Mouse (Mus musculus) kidney, postnatal 36 days (tissue): ENCODE measurements around the gene Txndc11.

Experiments
- DNase-seq, 2 experiments: peaks; one replicate each; pipeline ENCODE4 v3.0.0; 2021 to 2022; ENCODE audit warnings: mixed read lengths in 2 of 2

The Txndc11 gene

DNA sequence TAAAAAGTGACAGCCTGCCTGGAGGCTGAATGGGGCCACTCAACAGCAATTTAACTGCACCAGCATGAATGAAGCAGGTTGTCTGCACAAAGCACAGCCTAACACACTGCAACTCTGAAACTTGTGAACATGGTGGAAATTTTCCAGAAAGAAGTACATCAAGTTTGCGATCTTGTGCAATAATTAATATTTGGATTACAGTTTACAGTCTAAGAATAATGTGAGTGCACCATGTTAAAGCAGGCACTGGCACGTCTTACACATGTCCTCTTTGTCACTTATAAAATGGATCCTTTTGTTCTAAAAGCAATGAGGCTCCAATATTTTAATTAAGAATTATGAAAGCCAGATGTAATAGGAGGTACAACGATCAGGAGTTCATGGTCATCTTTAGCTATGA is 37.1 kb downstream of the Txndc11 start:
- DNase-seq = no peak

DNA sequence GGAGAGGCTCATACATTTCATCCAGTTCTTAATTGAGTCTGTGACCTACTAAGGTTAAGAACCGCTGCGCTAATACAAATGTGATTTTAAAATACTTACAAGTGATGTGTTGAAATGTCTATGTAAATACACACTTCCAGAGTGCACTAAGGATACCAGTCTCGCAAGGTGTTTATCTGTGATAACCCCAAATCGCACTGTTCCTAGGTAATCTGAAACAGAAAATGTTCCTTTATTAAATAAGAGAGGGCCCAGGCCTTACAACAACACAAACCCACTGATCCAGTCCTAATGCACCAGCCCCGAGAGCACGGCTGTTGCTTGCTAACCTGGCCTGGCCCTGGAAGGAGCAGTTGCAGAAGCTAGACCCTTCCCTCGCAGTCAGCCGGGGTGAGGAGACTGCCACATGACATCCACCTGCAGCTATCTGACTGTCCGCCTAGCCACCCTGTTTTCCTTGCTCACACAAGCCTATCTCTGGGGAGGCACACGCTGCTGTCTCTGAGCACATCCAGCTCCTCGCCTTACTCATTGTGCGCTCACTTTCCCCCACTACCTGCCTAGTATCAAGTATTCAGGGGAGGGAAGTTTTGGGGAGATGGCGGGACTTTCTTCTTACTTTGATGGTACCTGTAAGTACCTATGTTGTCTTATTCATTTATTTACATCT is 40.6 kb downstream of the Txndc11 start:
- no peak for DNase-seq

DNA sequence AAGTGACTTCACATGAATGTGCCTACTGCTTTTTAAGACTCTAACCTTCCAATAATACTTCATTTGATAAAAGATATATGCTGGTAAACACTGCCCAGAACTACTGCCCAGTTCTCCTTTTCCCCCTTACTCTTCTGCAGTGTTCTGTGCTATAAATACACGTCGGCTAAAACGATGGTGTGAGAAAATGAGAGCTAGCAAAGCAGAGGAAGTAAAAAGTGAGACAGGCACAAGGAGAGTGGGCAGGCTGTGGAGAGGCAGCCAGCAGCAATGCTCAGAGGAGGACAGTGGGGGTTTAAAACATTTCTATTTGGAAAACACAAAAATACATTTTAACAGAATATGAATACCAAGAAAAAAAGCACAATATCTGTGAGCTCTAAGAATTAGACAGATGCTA is 41.9 kb downstream of the Txndc11 start:
- no peak for DNase-seq

DNA sequence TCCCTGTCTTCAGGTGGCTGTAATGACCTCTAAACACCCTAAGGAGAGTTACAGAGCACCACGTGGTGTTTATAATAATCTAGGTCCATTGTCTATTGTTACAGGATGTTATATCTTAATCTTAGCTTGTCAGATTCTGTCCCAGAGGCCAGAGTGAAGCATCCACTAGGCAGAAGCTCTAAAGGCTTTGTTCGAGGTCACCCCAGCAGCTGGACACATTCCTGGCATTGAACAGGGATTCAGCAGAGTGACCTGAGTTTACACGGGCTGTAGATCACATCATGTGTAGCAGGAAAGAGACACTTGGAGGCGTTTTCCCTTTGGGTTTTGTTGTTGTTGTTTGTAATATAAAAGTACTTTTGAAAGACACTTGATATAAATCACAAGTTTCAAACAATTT is 42.4 kb downstream of the Txndc11 start:
- peak; percentile 48 to 58 for DNase-seq

DNA sequence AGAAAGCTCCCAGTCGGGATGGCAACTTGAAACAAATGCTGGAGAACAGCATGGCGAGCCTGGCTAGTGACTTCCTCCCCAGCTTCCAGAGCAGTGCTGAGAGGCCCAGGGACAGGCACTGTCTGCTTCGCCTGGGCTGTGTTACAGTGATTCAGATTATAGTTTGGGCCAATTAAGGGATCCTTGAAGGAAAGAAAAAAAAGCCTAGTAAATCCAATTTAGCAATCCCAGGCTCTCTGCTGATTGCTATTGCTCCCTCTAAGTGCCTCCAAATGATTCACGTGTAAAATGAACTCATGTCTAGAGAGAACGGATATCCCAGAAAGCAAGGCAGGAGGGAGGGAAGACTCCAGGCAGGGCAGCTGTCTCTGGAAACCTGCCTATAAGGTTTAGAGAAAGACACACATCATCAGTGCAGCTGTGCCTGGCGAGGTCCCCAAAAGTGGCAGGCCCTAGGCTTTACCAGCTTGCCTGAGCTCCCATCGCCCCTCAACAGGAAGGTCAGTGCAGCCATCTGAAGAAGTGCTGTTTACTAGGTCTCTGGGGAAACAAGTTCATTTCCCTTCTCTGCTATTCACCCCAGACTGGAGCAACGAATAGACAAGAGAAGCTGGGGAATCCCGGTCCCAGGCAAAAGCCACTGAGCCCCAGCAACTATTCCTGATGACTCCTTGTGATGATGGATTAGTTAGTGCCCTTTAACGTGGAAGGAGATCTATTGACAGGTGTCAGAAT is 43.4 kb downstream of the Txndc11 start:
- no peak for DNase-seq

DNA sequence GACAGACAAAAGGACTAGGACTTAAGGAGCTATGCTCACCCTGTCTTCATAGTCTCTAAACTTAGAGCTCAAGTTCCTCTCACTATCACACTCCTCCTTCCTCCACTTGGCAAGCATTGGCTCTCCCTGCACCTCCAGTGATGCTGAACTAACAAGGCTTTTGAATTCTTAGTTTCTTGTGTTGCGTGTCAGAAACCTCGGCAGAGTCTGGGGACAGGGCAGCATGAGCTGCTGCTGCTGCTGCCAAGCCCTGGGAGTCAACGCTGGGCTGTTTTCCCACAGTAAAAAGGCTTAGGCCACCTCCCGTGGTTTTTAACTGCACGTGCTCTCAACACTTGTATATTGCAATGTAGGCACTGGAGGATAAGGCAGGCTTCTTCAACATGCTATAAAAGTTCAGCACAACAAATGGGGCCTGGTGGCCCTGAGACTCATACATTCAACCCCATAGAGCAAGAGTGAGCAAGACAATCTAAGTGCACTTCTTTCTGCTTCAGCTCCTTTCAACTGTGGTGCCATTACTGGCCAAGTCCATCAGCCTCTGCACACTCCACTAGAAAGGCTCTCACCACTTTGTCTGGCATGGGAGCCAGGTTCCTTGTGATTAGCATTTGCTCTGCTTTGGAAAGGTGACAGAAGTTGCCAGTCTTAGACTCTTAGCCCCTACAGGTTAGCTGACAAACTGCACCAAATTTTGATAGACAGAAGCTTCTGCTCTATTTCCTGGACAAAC is 47.4 kb downstream of the Txndc11 start:
- peak; percentile 36 to 43 for DNase-seq

DNA sequence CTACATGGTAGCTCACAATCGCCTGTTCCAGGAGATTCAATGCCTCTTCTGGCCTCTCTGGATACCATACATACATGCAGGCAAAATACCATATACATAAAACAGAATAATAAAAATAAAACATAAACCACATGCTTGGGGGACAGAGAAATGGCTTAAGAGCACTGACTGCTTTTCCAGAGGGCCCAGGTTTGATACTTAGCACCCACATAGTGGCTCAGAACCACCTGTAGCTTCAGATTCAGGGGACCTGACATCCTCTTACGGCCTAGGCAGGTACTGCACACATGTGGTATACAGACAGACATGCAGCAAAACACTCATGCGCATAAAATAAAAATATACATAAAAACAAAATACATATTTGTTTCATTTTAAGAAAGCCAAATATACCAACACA is 48.2 kb downstream of the Txndc11 start:
- DNase-seq = no peak

DNA sequence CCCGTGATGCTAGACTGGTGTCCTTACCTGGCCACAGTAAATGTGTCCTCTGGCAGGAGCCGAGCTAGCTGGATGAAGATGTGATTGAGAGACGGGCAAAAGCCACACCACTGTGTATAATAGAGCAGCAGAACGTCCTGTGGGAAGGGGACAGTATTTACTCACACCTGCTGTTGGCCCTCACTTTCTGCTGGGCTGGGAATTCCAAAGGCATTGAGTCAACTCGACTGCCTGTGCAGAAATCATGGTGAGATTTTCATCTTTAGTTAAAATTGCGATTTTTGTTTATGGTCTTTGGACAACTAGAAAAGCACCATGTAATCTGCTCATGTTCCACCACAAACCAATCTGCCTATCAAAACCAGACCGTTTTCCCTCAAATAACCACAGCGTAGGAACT is 50.3 kb downstream of the Txndc11 start:
- no peak for DNase-seq

DNA sequence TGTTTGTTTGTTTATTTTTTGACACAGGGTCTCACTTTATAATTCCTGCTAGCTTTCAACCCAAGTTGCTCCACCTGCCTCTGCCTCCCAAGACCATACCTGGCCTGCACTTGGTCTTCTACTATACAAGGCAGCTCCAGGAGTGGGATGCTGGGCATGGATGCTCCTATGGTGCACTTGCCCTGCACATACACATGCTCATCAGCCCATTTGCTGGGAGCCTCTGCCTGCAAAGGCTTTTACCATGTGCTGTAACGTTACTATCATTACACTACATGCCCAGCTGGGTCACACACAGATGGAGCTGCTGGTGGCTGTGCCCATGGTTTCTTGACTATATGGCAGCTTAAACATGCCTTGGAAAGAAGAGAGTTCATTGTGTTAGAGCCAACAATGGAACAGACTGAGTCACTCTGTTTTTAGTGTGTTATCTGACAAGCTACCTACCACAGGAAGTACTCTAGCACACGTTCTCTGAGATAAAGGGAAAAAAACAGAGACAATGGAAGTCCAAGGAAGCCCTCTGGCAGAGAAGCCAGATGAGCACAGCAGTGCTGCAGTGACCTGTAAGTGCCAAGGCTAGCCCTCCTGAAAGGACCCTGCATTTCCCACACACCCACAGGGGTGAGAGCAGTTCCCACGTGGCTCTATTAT is 56.1 kb downstream of the Txndc11 start:
- DNase-seq = no peak

DNA sequence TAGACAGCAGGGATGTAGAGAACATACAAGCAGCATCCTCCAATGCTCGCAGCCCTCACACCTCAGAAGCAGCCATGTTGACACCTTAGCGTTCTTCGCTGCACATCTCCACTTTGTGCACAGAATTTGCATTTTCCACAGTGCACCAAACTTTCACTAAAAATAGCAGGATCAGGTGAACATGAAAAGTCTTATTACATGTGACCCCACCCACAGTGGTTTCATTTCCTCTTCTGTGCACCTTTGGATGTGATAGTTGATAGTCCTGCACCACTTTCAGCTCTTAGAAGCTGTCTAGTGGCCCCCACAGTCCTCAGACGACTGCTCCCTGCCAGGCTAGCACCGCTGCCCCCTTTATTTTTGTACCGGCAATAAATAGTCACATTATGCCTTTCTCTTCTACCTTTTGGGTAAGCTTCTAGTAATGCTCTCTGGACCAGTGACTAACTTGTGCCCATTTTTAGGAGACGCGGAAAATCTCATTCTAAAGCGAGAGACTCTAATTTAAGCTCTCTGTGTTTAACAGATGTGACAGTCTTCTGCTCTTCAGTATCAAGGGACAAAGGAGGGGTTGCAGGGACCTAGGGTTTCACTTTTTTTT is 56.7 kb downstream of the Txndc11 start:
- no peak for DNase-seq

DNA sequence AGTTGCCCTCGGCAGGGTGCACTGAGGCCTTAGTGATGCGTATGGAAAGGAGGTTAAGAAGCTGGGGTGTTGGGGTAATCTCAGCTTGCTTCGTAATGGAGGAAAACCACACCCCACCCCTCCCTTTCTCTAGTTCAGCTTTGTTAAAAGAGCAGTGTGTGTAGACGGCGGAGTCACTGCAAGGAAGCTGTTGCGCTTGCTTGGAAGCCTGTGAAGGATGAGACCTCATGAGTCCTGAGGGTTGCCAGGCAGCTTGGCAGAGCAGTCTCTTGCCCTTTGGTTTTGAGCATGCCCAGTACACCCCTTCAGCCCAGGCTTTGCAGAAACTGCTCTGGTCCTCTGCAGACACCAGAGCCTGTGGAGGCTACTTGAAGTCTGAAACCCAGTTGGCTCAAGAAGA is 61.4 kb downstream of the Txndc11 start:
- DNase-seq = peak; percentile 35 to 53

DNA sequence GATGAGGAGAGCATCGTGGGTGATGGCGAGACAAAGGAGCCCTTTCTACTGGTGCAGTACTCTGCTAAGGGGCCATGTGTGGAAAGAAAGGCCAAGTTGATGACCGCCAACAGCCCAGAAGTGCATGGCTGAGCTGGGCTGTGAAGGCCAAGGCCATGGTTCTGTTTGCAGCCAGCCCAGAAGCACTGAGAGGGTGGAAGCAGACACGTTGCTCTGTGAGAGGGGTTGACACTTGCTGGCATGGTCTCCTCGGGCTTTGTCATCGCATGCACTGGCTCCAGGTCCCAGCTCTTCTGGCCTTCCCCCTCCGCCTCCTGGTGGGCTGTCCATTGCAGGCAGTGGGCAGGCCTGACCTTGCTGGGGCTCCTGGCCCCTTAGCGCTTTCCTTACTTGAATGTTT is 62.0 kb downstream of the Txndc11 start:
- DNase-seq = no peak

DNA sequence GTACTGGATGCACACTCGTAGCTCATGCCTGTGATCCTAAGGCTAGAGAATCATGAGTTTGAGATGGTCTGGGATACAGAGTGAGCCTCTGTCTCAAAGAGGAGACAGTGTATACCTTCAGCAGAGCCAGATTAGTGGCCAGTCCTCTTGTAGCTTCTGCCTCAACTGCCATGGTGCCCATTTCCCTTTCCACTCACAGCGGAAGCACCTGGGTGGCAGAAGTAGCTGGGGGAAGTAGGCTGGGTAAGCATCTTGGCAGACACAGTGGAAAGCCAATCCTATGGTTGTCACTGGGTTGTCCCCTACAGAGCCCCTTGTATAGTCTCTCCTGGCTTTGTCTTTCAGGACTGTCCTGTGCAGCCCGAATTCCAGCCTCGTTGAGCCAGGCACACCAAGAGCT is 62.6 kb downstream of the Txndc11 start:
- no peak for DNase-seq

DNA sequence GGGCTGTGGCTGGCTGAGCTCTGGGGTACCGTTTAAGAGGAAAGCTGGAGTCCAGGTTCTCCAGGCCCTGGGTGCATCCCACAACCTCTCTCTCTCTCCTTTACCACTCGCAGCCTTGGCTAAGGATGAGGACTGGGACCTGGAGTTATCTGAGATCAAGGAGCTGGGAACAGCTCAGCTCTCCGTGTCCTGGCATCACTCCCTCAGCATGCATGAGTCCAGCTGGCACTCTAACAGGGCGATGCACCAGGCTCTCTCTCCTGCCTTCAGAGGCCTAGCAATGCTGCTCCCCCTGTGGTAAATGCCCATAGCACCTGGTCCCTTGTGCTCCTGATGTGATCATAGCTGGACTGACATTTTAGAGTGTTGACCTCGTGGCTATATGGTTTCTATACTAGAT is 63.3 kb downstream of the Txndc11 start:
- DNase-seq = peak; percentile 35 to 63

DNA sequence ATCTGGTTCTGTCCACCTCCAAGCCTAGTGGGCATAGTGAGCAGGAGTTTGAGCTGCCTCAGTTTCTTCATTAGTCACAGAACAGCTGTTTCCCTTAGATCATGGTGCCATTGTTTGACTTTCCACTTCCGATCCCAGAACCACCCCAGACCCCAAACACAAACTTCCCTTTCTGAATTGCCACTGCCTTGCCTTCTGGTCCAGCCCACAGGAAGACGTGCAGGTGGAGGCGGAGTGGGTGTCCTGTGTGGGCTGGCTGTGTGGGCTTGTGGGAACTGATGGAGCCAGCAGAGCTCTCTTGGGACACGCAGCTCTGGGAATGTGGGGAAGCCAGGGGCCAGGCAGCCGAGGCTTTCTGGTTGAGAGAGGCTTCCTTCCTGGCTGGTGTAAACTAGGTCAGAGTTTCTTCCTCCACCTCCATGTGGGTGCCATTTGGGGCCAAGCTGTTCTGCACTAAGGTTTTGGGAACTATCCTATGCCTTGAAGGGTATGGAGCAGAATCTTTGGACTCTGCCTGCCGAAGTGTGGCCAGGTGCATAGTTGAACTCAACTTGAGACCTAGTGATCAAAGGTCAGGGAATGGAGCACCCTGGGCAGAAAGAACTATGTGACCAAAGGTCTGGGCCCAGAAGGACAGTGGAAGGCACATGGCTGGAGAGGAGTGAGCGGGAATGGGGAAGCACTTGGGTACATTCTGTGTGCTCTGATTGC is 64.6 kb downstream of the Txndc11 start:
- DNase-seq = peak; percentile 72 to 88

DNA sequence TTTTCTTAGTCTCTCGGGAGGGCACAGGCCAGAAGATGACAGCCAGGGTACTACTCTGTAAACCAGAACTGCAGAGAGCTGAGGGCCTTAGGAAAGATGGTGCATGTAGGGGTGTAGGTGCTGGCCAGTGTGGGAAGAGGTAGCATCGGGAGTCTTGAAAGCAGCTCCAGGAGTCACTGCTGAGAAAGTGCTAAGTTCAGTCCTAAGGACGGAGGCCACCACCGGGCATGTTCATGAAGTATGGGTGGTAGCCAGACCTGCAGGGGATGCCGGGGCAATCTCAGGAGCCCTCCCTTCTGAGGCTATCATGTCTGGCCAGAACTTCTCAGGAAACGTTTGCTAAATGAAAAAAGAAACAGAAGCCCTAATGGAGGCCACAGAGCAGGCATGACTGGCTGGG is 65.2 kb downstream of the Txndc11 start:
- peak; percentile 19 to 49 for DNase-seq

DNA sequence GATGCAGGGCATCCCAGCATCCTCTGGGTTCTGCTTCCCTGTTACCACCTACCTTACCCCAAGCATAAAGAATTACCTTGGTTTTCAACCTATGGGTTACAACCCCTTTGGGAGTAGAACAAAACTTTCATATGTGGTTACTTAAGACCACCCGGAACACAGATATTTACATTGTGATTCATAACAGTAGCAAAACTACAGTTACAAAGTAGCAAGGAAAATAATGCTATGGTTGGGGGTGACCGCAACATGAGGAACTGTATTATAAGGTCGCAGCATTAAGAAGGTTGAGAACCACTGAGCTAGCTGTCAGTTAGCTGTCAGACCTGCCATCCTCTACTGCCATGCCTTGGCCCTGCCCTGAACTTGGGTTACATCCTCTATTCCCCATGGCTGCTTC is 65.8 kb downstream of the Txndc11 start:
- no peak for DNase-seq

DNA sequence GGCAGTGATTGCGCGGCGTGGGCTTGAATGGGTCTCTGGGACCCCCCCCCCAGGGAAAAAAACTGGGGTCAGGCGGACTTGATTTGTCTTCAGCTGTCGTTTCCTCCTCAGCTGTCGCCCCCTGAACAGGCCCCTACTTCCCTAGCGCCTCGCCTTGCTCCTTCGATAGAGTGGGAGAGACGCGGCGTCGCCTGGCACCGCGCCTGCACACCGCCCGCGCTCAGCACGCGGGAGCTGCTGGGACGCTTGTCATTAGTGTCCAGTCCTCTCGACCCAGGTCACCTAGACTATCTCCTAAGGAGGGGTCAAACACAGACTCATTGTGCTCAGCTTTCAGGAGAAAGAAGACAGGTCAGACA is 67.6 kb downstream of the Txndc11 start:
- DNase-seq = peak; percentile 29 to 73

DNA sequence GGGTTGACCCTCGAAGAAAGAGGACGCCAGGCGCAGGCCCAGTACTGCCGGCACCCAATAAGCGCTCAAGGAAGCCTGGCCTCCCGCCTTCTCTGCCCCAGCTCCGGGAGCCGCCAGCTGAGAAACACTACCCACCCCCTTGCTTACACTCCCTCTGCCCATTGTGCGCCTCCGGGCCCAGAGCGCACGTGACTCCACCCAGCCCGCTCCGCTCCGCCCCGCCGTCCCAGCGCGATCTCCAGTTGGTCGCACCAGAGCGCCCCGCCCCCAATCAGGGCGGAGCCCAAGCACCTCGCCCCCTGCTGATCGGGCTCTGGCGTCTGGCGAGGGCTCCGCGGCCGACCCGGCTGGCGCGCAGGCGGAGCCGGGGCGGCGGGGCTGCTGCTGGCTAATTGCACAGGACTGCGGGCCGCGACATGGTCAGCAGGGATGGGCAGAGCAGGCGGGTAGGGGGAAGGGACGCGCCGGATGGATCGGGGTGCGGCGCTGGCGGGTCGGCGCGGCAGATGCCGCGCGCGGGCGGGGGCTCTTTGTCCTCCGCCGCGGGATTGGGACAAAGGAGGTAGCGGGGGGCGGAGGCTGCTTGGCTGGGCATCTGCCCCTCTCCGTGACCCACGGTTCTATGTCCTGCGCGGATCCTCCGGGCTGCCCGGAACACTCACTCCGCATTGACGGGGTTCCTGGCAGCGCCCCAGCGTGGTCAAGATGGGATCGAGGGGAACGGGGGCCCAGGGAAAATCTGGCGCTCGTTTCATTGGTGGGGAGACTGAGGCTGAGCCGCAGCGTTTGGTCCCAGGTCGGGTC is 68.2 kb downstream of the Txndc11 start, which contains the start of gene Litaf:
Gene Litaf, minus strand, starts transcription at position 129 of the 804 bp plus-strand sequence.
- DNase-seq = peak; percentile 99

DNA sequence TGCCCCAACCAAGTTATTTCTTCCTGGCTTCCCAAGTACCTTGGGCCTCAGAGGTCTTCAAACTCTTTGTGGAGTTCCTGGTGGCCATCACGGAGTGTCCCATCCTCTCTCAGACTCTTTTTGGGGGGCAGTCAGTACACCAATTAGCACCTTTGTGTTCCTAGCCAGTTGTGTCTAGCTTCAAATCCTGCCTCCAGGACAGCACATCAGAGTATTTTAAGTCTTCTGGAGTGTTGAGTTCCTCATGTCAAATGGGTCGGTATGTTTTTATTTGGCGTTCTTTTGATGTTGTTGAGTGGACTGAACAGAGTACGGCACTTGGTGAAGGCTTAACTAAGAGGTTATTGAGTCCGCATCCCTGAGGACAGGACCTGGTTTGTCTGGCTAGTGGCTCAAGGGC is 69.0 kb downstream of the Txndc11 start:
- DNase-seq = no peak

DNA sequence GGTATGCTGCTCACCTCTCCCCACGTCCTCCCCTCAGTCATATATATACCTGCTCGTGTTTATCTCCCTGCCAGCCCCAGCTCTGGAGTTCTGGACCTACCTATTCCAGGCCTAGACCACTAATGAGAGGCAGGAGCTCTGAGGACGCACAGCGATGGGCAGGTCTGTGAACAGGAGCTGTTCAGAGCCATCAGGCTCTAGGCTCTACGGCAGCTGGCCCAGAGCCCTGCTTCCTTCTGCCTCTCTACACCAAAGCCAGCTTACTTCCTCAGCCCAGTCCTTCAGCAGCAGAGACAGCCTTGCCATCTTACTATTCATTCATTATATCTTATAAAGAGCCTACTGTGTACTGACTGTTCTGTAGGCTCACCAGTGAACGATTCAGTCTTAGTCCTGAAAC is 69.7 kb downstream of the Txndc11 start:
- DNase-seq = no peak
